Mouse (Mus musculus) gastrocnemius, postnatal 36 days (tissue): Measurements from ENCODE around the gene Stat5b. TPM values are rescaled to one million over a fixed set of nuclear protein-coding genes. Genes with fewer than 3 reads are reported as not detected.

Source experiments
- DNase-seq, 2 experiments: peaks; one replicate each; pipeline ENCODE4 v3.0.0; 2022
- intact Hi-C: fragments of 180-260 bp; cut with DNase I; formaldehyde crosslinking; loops from one replicate; pipeline ENCODE4 v1.15.1; 2025
- total RNA-seq, 2 experiments: library from RNA; stranded (reverse); gene quantifications; 2 replicates each; pipeline ENCODE4 v1.2.3; 2021

Gene Stat5b
- total RNA-seq, 2 experiments from 2014 or later, result 103 to 135 TPM

GRCm38 (mm10) chr11:100875761-100876160, 25.2 kb upstream of the Stat5b start:
- intact Hi-C loops, result no loop called here
- no peak for DNase-seq

- intact Hi-C loops, result no loop called here
- no peak for DNase-seq
Measured at GRCm38 (mm10) chr11:100870968-100871350, 20.4 kb upstream of the Stat5b start.

- intact Hi-C loops, result no loop called here
- DNase-seq, result no peak
Measured at GRCm38 (mm10) chr11:100870256-100870967, 19.9 kb upstream of the Stat5b start.

- no peak for DNase-seq
- intact Hi-C loops, result no loop called here
Measured at GRCm38 (mm10) chr11:100865618-100866017, 15.1 kb upstream of the Stat5b start.

GRCm38 (mm10) chr11:100863141-100863540, 12.6 kb upstream of the Stat5b start:
- intact Hi-C loops, result no loop called here
- DNase-seq, result no peak

- intact Hi-C loops, result no loop called here
- no peak for DNase-seq
Measured at GRCm38 (mm10) chr11:100861836-100862235, 11.3 kb upstream of the Stat5b start.

GRCm38 (mm10) chr11:100861335-100861734, 10.8 kb upstream of the Stat5b start:
- intact Hi-C loops, result no loop called here
- DNase-seq, result no peak

- DNase-seq, result peak; percentile 82 to 83
- intact Hi-C loops, result no loop called here
Measured at GRCm38 (mm10) chr11:100860198-100861048, 9.9 kb upstream of the Stat5b start.

- intact Hi-C loops, result loop anchor here (5.0 kb wide), 1 partner anchor 37 kb away; no protein-coding TSS in a partner anchor
- no peak for DNase-seq
Measured at GRCm38 (mm10) chr11:100859579-100860075, 9.1 kb upstream of the Stat5b start.

- DNase-seq, result peak; percentile 55 to 71
- intact Hi-C loops, result loop anchor here (5.0 kb wide), 1 partner anchor 37 kb away; no protein-coding TSS in a partner anchor
Measured at GRCm38 (mm10) chr11:100858935-100859578, 8.5 kb upstream of the Stat5b start, which contains the start of gene Stat5a. Stat5a (plus strand) TSS chr11:100859351.

GRCm38 (mm10) chr11:100857960-100858359, 7.4 kb upstream of the Stat5b start:
- intact Hi-C loops, result loop anchor here (5.0 kb wide), 1 partner anchor 36 kb away; no protein-coding TSS in a partner anchor
- DNase-seq, result no peak

GRCm38 (mm10) chr11:100855178-100855577, 4.7 kb upstream of the Stat5b start:
- no peak for DNase-seq
- intact Hi-C loops, result loop anchor here (5.0 kb wide), 1 partner anchor 33 kb away; no protein-coding TSS in a partner anchor

GRCm38 (mm10) chr11:100854268-100854667, 3.7 kb upstream of the Stat5b start:
- no peak for DNase-seq
- intact Hi-C loops, result no loop called here

GRCm38 (mm10) chr11:100853018-100853417, 2.5 kb upstream of the Stat5b start:
- intact Hi-C loops, result no loop called here

GRCm38 (mm10) chr11:100852088-100852487, 1.6 kb upstream of the Stat5b start:
- no peak for DNase-seq

More at GRCm38 (mm10) chr11:100853018-100853417, 2.5 kb upstream of the Stat5b start:
- DNase-seq, result no peak

GRCm38 (mm10) chr11:100850778-100851528, 429 bp upstream of the Stat5b start:
- intact Hi-C loops, result no loop called here
- peak; percentile 66 to 68 for DNase-seq

More at GRCm38 (mm10) chr11:100852088-100852487, 1.6 kb upstream of the Stat5b start:
- intact Hi-C loops, result no loop called here

GRCm38 (mm10) chr11:100849456-100850037, 977 bp downstream of the Stat5b start:
- no peak for DNase-seq
- intact Hi-C loops, result no loop called here

GRCm38 (mm10) chr11:100848789-100849379, 1.6 kb downstream of the Stat5b start:
- DNase-seq, result no peak
- intact Hi-C loops, result no loop called here

GRCm38 (mm10) chr11:100848080-100848479, 2.4 kb downstream of the Stat5b start:
- intact Hi-C loops, result no loop called here
- DNase-seq, result no peak
